Mouse (Mus musculus) B cell, adult 2 months (primary cell): ENCODE results near the gene Fgfr2.

Experiments used
- DNase-seq, 2 experiments: peaks; one replicate each; pipeline ENCODE4 v3.0.0; 2022

Fgfr2 gene

DNA sequence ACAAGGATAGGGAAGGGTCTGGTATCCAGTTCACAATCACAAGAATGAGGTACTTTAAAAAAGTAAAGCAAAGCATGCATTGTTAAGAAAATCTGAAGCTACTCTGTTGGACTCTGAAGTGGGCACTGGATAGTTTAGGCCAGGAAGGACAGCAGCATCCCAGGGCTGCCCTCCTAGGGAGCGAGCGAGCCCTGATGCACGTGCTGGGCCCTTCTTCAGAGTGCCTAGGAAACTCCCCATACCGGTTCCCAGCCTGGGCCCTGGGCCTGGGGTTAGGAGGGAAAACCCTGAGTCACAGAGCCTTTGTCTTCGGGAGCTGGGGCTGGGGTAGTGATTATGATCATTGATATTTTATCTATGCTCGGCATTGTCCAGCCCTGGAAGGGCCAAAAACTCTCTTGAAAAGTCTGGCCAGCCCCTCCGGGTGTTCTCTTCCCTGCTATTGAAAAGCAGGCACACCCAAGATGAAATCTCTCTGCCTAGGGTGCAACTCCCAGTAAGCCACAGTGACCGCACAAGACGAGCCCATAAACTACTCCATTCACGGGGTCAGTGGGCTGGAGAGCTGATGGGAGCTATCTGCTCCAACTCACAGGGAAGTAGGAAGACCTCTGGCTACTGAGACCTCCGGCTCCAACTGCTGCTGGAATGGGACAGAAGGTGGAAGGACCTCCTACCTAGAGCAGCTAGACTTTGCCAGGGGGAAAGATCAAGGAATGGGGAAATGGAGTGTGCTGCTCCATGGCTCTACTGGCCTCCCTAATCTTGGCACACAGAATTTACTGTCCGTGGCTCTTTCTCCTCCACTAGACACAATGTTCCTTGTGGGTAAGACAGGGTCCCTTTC, 354.4 kb downstream of the Fgfr2 start:
- no peak for DNase-seq

DNA sequence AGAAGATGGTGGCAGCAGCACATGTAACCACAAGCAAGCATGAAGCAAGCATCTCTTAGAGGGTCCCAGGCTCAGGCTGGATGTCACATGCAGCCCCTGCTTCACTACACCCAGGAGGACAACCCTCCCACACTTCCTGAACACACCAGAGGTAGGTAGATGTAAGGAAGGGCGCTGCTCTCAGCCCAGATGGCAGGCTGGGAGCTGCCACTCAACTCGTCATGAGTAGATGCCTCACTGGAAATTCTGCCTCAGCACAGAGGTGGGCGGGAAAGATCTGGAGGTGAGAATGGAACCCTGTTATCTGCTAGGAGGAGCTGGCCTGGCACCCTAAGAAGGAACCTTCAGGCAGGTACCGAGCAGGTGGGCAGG, 355.2 kb downstream of the Fgfr2 start:
- DNase-seq: no peak

DNA sequence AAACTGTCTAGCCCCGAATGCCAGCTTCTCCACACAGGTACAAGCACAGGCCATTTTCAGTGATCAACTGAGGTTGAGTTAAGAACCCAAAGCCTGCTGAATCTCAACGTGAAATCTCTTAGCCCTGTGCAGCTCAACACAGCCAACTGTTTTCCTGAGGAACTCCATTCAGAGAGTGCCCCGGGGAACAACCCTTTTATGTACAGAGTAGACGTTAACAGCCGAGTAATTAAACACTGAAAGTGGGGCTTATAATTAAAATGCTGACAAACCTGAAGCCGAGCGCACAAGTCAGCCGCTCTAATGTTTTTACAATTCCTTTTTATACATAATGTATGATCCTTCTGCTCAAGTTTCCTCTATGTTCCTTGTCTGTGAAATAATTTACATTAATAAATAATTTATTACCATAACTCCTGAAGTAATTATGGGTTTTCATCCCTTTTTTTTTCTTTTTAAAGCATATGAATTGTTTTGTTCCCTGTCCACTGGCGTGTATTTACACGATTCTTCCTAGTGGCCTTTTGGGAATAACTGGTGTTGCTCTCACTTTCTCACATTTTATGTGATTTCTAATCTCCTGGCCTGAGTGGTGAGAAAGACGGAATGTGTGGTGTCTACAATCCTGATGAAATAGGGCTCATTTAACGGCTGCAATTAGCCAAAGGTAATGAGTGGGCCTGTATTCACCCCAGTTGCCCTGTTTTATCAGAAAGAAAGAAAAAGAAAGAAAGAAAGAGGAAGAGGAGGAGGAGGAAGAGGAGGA, 355.7 kb downstream of the Fgfr2 start:
- DNase-seq: no peak

DNA sequence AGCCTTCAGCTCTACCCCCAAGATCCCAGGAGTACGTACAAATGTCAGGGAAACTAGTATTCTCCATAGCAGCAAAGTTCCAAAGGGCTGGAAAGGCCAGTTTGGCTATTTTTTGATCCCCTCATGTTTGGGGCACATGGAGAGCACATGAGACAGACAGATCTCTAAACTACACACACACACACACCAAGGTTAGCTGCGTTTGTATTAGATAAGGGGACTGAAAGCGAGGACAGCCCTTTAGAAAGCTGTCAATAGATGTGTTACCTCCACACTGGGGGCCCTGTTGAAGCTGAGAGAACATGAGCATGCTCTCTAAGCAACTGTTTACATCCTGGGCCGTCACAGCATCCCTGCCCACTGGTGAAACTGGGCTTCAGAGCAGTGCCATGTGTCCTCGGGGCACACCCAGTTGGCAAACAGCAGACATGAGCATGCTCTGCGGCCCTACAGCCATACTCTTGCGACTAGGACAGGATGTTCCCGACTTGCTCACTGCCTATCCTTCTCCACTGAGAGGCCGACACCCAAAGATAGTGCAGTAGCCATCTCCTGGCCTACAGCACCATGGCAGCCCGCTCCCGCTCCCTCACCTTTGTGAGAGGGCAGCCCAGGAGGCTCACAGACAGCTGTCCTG, 356.8 kb downstream of the Fgfr2 start:
- no peak for DNase-seq

DNA sequence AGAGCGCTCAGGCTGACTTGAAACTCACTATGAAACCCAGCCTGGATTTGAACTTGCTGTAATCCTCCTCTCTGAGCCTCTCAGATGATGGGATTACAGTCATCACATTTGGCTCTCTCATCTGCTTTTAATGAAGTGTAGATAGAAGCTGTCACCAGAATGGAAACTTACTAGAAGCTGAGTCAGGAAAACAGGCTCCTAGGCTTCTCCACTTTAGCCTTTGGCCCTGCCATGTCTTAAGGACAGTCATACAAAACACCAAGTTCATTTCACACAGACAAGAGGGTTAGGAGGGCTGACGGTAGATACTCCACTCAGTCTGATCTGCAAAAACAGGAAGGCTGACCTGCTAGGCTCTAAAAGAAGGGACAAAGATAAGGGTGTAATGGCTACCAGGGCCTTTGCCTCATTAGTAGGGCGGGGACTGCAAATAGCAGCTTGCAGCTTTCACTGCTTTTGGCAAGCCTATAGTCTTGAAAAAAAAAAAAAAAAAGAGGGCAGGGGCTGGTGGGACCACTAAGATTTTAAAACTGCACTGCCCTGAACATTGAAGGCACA, 357.4 kb downstream of the Fgfr2 start:
- DNase-seq: no peak

DNA sequence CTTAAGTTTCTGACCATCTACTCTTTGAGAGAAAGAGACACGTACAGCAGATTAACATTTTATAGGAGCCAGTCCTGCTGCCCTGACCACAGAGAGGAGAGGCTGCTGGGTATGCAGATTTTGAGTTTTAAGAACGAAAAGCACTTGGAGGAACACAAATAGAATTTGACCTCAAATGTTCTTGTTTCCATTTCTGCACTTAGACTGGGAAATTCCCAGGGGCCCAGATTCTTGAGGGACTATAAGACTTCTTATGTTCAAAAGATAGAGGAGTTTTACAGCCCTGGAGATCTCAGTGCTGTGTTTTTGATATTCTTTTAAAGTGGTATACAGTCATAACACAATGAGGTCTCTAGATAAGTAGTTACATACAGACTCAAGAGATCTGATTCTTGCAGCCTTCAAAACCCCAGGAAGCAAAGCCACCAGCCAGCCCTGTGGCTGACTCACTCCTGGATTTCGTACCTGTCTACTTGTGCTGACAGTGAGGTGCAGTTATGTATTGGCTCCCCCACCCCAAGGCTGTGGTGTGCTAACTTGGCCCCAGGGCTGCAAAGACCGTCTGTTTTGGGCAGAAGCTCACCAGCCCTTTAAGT, 358.2 kb downstream of the Fgfr2 start:
- DNase-seq: no peak

DNA sequence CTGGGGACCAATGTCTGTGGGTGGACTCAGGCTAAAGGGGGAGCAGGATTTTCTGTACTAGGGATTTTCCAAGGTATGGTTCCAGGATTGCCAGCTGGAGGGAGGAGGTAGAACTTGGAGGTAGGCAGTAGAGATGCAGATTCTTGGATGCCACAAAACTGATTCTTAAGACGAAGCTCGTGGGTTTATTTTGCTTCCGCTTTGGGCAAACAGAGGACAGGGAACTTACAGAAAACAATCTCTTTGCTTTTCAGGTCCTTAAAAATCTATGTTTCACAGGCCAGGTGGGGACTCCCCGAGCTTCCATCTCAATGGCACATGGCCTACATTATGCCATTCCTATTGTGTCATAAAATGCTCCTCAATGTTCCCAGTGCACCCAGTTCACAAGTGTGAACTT, 358.8 kb downstream of the Fgfr2 start:
- no peak for DNase-seq

DNA sequence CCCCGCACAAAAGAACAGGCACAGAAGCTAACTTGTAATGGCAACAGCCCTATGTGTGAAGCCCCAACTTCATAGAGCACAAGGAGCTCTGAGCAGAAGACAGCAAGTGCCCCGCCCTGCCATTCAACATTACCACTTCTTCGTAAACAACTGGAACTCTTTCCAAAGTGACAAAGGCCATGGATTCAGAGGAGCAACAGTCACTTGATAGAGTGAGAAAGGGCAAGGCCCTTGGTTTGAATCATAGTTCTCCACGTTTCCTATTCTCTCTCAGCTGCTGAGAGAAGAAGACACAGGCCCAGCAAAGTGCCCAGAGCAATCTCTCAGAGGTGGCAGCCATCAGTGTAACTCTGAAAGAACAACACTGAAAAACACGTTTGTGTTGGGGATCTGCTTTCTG, 359.2 kb downstream of the Fgfr2 start:
- no peak for DNase-seq

DNA sequence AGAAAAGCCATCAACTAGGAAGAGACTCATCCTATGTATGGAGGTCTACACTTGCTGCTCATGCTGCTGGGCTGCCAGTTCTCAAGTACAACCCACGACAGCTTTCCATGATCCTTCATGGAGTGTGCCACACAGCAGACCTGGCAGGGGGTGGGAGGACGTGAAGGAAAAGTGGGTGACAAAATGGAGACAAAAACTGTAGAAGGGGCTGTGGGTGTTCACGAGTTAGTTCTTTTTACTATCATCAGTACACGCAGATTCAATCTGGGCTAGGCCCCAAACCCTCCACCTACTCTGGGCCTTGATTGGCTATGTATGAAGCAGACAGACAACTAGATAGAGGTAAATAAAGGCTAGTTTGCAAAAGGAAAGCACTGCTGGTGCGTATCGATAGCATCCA, 359.8 kb downstream of the Fgfr2 start:
- no peak for DNase-seq

DNA sequence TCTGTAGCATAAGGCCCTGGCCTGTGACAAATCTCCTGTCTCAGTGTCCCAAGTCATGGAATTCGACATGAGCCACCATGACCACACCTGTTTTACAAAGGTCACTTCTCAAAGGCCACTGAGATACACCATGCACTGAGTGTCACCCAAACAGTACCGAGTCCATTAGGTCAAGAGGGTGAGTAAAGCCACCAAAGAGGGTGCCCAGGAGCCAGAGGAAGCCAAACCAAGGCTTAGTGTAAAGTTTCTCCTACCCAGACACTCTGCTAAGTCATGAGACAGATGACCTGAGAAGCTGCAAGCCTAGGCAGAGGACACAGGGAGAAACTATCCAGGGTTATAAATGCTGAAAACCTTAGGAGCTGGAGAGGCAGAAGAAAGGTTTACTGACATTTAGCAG, 361.7 kb downstream of the Fgfr2 start:
- DNase-seq: no peak

DNA sequence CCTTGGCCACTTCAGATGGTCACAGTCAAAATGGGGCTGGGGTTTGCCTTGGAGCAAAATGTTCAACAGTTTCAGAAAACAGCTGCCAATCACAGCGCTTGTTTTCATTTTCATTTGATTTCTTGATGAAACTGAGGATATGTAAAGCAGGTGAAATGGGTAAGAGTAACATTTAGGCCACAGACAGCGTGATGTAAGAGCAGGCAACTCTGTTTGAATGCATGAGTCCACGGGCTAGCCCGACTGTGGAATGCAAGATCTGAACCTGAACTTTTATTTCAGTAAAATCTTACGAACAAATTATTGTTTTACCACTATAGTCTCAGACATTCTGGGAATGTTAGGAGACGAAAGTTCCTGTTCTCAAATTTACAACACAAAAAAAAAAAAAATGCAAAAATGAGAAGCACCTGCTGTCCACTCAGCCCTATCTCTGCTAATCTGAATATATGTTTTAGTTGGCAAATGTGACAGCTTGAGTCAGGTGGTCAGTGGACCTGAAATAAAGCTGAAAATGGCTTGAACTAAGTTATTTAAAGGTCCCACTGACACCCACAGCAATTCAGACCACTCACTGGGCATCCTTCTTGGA, 362.5 kb downstream of the Fgfr2 start:
- DNase-seq: no peak

DNA sequence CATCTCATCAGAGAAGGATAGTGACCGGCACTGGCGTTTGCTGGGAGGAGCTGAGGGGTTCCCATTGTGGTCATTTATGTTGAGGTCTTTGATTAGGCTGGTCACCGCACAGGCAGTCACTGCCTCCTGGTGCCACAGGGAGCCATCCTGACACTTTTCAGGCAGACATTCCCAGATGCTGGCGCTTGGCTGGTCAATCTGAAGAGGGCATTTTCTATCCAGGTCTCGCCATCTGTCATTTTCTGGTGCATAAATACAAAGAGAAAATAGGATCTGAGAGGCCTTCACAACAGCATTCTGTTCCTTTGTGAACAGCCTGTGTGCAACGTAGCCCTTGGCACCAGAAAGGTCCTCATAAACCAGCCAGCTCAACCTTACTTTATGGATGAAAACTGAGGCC, 363.2 kb downstream of the Fgfr2 start:
- DNase-seq: no peak

DNA sequence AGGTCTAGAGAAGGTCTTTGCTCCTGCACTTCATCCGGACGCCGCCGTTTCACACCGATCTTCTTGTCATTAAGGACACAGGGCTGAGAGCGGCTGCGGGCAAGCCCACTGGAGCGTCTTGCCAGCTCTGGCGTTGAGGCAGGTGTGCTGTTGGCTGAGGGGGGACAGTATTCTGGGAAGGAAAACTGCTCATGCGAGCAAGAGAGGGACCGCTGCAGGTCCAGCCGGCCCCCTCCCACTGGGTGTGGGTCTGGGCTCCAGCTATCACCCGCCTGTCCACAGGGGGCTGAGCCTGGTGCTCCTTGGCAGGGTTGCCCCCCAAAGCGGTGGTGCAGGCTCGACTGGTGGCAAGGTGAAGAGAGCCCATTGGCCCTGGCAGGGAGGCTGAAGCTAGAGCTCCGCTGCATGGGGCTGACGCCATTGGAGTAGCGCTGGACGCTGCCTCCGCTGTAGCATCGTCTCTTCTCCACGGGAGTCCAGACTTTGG, 363.7 kb downstream of the Fgfr2 start:
- no peak for DNase-seq

DNA sequence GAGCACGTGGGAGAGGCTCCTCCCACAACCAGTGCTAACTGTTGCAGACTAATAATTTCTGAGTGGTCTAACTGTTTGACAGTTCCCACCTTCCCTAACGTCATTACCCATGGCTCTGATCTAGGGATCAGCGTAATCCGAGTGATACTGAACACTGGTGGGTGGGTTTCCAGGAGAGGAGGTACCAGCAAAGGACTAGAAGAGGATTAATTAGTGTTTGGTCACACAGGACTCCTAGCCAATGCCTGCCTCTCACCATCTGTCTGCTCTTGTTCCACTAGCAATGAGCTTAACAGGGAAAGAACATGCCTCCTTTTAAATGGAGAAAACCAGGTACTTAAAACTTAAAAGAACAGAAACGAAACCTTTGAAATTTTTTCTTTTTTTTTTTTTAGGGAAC, 364.3 kb downstream of the Fgfr2 start:
- no peak for DNase-seq

DNA sequence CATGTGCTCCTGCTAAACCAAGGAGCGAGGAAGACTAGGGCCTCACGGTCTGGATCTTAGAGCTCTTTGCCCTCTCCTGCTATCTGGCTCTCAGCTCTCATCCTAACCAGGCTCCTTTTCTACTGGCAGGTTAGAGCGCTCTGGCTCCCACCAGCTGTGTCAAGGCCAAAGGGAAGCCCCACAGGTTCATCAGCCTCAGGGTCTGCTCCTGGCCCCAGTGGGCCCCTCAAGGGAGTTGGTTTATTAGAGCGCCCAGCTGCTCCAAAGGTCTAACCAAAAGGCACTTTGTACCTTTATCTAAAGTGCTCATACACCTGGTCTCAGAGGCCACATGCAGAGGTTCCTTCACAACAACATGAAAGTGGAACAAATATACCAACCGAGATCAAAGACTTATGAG, 366.8 kb downstream of the Fgfr2 start:
- no peak for DNase-seq

DNA sequence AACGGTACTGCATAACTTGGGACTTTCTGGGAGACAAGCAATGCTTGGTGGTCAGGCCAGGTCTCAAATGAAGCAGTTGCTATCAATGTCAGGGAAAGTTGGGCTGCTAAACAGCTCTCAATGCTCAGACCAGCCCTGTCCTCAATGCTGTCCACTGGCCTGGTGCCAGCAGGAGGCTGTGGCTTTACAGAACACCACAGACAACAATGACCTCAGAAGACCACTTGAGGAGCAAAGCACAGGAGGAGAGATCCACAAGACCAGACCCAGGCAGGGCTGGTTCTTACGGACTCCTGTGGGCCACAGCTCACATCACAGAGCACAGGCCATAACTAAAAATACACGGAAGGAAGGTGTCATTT, 368.8 kb downstream of the Fgfr2 start:
- no peak for DNase-seq

DNA sequence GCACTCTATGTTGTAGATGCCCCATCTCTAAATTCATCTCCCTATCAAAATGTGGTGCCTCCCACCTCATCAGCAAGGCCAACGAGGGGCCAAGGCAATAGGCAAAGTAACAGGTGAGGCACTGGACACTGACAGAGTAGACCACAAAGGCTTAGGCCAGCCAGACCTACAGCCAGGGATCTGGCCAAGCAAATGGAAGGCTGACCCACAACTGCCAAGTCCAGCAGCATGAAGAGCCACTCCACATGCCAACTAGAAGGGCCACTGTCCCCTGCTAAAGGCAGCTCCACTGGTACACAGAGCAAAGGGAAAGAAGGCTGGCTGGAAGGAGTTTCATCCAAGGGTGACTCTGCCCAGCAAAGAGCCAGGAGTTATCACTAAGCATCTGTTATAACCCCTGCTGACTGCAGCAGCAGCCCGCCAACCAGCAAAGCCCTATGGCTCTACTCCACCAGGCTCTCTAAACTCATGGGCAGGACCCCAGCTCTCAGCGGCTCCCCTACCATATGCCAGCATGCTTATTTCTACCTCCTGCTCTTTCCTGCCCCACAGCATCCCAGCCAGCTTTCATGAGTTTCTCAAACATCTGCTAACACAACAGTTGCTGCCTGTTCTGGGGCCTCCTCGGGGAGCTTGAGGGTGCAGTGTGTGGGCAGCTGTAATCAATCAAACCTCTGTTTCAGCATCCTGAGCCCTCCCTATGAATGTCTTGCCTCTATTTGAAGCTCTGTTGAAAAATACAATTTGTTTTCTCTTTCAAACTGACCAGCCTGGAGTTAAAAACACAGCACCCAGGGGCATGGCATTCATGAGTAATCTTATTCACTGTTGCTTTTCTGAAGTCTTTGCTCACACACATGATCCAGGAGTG, 369.4 kb downstream of the Fgfr2 start:
- DNase-seq: no peak

DNA sequence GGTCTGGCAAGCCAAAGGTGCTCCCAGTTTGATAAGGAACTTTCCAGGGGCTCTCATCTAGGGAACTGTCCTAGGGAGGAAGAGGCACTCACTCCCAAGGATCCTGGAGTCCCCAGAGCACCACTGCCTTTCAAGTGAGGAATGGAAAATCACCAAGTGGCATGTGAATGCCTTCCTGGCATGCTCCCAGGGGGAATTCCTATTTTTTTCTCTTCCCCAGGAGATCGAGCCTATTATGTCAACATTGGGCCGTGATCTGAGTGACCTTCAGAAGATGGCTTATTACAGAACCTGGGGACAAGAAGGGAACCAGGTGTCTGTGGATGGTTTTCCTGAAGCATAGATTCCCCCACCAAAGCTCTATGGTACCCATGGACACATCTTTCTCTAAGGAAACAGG, 371.4 kb downstream of the Fgfr2 start:
- no peak for DNase-seq

DNA sequence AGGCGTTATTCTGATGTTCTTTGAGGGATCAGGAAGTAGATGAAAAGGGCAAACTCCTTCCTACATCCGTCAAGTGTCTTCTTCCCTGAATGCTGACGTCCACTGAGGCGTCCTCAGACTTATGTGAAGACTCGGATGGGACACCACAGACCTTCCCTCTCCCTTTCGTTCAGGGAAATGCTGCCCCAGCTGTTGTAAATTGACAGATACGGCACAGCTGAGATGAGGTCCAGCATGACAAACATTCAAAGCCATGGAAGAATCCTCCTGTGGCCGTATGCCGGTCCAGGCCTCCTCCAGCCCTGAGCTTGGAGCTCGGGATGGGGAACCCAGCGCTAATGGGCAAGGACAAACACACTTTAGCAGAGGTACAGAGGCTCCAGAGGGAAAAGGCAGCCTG, 373.6 kb downstream of the Fgfr2 start:
- no peak for DNase-seq

DNA sequence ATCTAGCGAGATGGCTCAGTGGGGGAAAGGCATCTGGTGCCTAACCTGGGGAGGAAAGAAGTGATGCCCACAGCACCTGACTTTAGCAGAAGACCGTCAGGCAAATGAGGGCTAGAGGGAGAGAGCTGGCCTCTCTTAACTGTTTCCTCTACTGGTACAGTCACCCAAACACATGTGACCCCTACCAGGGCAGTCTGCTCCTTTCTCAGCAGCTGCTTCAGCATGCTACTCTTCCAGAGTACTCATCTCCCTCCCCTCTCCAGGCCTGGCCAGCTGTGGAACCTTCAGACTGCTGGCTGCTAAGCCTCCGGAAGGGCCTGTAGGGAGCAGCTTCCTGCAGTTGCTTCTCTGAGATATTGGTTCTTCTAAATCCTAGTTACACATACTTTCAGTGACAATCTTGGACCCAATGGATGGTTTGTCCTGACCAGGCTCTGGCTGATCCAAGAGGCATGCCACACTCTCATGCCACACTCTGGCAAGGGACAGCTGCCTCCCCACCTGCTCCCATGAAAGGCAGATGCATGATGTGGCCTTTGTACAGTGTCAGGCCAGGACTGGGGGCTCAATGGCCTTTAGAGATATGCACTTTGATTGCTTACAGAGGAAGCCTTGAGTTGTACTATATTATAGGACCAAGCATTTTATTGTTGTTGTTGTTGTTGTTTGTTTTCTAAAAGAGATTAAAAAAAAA, 374.9 kb downstream of the Fgfr2 start:
- no peak for DNase-seq

DNA sequence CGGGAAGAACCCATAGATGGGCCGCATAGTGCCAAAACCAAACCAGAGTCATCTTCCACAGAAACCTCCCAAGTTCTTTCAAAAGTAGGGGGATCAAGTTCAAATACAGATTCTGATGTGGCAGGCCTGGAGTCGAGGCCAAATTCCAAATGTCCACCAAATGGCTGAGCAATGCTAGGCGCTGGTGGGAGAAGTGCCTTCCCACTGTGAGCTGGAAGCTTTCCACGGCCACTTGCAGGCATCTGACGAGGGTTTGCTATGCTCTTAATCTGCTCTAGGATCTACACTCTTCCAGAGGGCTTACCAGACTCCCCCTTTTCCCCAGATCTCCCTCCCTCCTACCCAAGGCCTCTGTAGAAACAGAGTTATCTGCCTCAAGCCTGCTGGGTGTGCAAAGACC, 376.1 kb downstream of the Fgfr2 start:
- no peak for DNase-seq
